Mouse (Mus musculus) gastrocnemius, adult 2 months (tissue): Measurements from ENCODE around the gene Cpz. TPM values are rescaled to one million over a fixed set of nuclear protein-coding genes. Genes with fewer than 3 reads are reported as not detected.

Experiments used
- DNase-seq: peaks from one replicate; pipeline ENCODE4 v3.0.0; 2022
- H3K27ac ChIP-seq: fragments of 200-600 bp; 2 replicates; pipeline ENCODE4 v1.8.1; 2022; ENCODE audit warnings: mild to moderate bottlenecking
- H3K4me3 ChIP-seq: fragments of 200-600 bp; 2 replicates; pipeline ENCODE4 v1.8.1; 2022; ENCODE audit warnings: mild to moderate bottlenecking, moderate library complexity
- CTCF ChIP-seq: fragments of 200-600 bp; IDR thresholded peaks from 2 replicates; pipeline ENCODE4 v1.8.1; 2022; ENCODE audit warnings: antibody characterized with exemption, mild to moderate bottlenecking, moderate library complexity
- intact Hi-C: fragments of 180-260 bp; cut with DNase I; formaldehyde crosslinking; loops from one replicate; pipeline ENCODE4 v1.15.1; 2025
- total RNA-seq, 2 experiments: library from RNA; stranded (reverse); gene quantifications; 2 replicates each; pipeline ENCODE4 v1.2.3; 2021

Cpz gene
- total RNA-seq, 2 experiments from 2014 or later: 0.13 to 0.89 TPM

DNA sequence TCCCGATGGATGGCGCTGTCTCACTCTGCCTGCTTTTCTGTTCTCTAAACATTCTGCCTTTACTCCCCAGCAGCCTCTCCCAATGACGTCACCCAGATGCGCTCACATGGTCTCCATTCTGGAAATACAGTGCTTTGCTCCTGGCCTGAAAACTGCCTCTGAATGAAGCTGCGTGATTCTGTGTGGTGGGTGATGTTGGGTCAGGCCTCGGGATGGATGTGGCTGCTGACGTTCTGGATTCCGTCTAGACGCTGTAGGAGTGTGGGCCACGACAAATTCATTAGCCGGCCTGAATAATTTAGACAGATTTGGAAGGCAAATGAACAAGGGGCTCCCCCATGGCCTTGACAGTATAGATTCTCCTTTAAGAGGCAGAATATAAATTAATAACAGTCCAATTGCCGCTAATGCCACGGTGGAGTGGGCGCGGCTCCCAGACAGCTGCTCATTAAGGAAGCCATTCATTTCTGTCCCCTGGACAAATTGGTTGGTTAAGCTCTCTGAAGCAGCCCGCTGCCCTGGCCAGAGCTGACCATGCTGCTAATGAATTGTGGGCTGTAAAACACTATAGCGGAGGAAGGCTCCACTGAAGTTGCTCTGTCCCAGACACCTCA, 71.2 kb downstream of the Cpz start:
- Histone ChIP-seq H3K4me3 (no peak overlapping the region), H3K27ac (no peak overlapping the region)
- no peak for DNase-seq
- TF ChIP-seq CTCF: no peak
- intact Hi-C loops: no loop called here

Other genes starting within 250 kb of the Cpz start
- gene Adra2c, start 247.4 kb downstream of the Cpz start, total RNA-seq: under 1 TPM; 0.25 to 0.26 TPM
- not detected for gene Hmx1, start 136.6 kb downstream of the Cpz start, total RNA-seq
- gene Trmt44, start 49.4 kb upstream of the Cpz start, total RNA-seq: 1 to 10 TPM; 1.5 to 1.6 TPM
- 10 to 100 TPM; 15.4 to 18.0 TPM for gene Acox3, start 57.3 kb upstream of the Cpz start, total RNA-seq
- gene Htra3, start 154.1 kb upstream of the Cpz start, total RNA-seq: 10 to 100 TPM; 40.1 to 52.2 TPM
- gene Sh3tc1, start 214.3 kb upstream of the Cpz start, total RNA-seq: 1 to 10 TPM; 2.2 to 2.4 TPM
- gene Ablim2, start 232.2 kb upstream of the Cpz start, total RNA-seq: 10 to 100 TPM; 40.7 to 42.5 TPM